Mouse (Mus musculus): ENCODE results near the gene E130208F15Rik.

The E130208F15Rik gene

DNA sequence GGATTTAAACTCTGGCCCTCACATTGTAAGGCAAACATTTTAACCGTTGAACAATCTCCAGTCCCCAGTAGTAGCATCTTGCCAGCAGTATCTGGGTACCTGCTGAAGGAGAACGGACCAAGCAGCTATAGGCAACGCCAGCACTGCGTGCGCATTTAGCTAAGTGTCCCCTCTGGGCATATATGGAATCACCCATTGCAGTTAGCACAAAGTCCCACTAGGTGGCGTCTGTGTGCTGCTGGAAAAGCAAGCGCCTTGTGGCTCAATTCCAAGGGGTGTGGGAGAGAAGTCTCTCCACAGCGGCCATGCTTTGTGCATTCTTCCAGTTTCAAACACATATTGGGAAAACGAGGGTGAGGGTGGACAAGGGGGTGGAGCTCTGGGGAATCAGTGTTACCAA is 14.8 kb downstream of the E130208F15Rik start:
- DNase-seq: peak; percentile 79

DNA sequence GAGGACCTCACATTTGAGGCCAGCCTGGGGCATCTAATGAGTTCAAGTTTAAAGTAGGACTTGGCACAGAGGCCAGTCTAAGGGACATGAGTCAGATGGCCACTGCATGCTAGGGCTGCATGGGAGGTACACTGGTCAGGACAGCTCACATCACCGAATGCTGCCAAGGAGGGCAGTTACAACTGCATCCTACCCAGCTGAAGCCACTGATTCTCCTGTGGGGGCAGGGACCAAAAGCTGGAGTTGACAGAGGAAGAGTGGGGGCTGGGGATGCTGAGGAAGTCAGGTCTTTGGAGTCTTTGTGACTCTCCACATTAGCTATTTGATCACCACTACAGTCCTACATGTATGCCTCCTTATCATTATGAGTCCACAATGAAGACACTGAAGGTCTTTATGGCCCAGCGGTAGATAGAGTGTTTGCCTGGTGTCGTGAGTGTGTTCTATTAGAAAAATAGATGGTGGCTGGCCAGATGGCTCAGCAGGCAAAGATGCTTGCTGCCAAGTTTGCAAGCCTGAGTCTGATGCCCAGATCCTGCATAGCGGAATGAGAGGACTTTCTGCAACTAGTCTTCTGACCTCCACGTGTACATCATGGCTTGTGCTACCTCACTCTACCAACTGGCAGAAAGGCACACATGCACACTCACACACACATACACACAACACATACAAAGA is 18.0 kb downstream of the E130208F15Rik start:
- no peak for DNase-seq

DNA sequence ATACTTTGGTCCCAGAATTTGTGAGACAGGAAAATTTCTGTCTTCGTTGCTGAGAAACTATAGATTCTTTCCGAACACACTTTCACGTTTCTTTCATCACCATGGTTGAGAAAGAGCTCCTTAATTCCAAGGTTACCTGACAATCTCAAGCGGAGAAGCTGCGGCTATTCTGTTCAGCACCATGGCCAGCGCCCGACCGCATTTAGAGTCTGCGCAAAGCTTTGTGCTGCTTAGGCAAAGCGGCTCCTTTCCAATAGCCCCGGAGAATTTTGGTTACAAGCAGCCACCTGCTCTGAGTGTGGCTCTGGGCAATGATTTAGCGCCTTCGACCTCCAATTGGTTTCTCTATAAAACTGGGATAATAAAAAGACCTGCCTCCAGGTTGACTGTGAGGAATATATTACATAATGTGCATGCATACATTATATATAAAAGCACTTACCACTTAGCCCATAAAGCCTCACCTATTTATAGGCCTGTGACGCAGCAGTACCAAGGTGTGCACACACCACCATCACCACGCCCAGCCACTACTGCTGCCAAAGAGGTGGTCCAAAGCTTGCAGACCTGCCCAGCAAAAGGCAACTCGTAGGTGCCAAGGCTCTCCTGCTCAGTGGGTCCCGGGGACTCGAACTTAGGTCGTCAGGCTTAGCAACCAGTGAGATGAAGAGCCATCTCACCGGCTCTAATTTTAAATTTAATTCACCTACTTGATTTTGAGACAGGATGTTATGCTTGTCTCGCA is 25.3 kb downstream of the E130208F15Rik start:
- peak; percentile 67 for DNase-seq

DNA sequence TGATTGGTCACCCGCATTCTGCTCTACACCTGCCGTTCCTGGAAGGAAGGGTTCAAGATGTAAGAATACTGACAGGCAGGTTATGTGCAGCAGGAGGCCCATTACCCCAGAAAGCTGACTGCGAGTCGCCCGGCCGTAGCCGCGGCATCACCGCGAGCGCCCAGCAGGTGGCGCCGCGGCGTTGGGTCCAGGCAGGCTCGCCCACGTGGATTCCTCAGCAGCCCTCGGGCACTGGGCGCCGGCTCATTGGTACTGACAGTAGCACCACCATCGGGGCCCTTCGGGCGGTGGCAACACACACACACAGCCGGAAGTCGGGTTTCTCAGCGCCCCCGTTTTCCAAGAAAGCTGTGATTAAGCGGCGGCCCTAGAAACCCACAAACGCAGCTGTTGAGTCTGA is 26.3 kb downstream of the E130208F15Rik start:
- DNase-seq: peak; percentile 57

DNA sequence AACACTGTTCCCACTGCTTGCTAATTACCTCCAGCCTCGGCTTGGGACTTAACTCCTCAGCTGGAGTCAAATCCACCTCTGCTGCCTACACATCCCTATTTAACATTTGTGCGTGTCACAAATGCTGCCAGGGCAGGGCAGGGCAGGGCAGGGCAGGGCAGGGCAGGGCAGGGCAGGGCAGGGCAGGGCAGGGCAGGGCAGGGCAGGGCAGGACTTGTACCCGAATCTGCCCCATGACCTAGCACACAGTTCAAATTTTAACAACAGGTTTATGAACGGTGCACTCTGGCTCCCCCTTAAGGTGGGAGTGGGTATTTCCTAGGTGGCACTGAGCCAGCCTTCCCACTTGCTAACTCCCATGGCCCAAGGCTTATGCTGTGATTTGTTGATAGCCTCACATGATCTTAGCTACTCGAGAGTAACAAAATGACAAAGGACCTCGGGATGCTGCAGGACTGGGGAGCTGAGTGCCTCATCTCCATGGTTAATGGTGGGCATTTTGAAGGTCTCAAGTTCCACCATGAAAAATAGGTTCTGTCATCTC is 31.8 kb downstream of the E130208F15Rik start:
- peak; percentile 56 for DNase-seq

DNA sequence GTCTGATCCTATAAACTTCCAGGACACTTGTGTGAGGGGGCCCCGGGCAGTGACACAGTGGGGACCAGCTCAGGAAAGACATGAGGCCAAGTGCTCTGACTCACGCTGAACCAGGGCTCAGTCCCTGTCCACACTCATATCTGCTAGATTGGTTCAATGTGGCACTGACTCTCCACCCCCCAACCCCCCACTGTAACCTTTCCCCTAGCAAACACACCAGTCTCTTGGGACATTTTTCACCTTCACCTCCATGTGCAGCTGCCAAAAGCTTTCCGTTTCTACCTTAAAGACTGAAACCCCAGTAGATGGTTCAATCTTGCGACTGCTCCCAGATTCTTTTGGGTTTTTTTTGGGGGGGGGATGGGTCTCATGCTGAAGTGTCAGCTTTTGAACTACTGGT is 32.5 kb downstream of the E130208F15Rik start:
- DNase-seq: no peak

DNA sequence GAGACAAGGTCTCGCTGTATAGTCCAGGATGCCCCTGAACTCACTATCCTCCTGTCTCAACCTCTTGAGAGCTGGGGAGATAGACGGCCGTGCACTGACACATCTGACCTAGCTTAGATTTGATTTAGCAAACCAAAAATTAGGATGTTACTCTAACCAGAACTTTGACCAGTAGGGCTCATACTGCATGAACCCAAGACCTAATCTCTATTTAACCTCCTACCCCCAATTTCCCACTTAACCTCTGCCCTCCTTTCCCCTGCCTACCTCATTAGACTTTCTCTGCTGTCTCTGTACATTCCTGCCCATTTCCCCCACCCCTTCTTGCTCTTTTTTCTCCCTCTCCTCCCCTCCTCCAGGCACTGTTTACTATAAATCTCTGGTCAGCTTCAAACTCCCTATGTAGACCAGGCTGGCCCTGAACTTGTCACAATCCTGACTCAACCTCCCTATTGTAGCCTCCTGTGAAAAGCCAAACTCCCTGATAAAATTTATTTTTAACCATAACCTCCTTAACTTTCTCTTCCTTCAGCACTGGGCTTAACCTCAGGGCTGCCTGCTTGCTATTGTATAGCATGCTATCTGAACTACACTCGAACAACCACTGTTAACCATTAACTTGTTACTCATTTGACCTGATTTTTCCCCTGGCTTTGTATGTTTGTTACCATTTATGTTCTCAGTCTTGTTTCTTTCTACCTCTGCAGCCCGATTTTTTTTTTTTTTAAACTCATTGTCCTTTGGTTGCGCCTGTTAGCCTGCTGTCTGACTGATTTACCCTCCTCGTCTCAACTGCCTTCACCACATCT is 37.0 kb downstream of the E130208F15Rik start:
- DNase-seq: no peak

DNA sequence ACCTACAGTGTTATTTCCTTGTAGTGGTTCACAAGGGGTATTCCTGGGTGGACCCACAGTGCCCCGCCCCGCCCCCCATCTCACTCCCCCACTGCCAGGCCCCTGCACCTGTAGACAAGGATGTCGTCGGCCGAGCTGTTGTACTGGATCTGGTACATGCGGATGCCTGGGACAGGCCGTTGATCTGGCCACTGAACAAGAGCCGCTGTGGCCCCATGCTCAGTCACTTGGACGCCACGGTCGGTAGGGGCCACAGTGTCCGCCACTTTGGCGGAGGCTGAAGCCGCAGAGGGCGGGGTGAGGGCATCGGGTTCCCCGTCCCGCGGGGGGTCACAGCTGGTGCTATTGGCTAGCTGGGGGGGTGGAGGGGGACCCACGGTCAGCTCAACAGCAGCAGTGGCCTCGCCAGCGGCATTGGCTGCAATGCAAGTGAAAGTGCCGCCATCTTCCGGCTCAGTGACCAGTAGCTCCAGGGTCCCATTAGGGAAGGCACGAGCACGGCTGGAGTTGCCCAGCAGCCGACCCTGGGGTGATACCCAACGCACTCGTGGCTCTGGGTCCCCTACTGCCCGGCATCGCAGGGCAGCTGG is 37.8 kb downstream of the E130208F15Rik start:
- no peak for DNase-seq

DNA sequence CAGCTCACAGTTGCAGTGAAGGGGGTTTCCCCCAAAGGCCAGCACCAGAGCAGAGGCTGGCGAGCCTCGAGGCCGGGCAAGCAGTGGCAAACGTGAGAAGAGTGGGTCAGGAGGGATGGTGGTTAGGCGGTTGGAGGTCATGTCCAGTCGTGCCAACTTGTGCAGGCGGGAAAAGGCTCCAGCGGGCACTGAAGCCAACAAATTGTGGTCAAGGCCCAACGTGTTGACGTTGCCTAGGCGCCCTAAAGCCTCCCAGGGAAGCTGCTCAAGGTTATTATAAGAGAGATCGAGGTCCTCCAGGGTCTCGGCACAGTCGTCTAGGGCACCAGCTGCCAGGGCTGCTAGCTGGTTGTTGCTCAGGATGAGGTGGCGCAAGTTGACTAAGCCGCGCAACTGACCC is 38.5 kb downstream of the E130208F15Rik start:
- DNase-seq: no peak

DNA sequence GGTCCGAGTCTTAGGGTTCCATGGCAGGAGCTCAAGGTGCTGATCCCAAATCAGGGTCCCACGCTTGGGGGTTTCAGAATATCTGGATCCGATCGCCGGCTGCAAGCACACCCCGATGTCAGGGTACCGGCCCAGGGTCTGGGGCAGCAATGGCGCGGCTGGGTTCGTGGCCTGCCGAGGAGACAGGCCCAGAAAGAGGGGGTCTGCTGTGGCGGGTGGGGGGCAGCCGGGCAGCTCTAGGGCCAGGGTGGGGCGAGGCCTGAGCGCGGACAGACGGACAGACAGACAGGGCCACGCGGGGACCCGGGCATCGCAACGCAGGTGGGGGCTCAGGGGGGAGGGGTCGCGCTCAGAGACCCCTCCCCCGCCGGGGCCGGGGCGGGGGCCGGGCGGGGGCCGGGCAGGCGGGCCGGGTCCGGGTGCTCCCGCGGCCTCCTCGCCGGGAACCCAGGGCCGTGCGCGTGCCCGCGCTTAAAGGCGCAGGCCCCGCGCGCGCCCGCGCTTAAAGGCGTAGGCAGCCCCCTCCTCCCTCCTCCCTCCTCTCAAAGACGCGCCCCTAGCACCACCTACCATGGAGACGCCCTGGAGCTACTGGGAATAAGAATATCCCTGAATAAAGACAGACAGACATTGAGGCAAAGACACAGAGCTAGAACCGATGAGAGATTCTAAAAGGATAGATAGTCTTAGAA is 41.3 kb downstream of the E130208F15Rik start, which contains the start of gene Lrfn3:
Lrfn3 (minus strand) TSS at position 121 of the 692 bp plus-strand sequence.
- peak; percentile 56 for DNase-seq

DNA sequence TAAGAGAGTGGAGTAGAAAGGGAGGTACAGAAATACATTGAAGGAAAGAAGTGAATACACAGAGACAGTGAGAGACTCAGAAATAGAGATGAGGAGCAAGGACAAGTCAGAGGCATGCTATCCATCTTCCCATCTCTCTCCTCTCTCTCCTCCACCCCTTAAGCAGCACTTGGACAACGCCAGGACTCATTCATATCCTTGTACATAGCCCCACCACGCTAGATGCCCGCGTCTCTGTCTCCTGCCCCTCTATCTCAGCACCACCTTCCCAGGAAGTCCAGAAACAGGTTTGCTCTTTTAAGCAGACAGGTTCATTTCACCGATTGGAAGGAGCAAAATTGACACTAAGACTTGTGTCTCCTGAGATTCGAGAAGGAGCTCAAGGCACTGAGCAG is 41.8 kb downstream of the E130208F15Rik start:
- DNase-seq: no peak

DNA sequence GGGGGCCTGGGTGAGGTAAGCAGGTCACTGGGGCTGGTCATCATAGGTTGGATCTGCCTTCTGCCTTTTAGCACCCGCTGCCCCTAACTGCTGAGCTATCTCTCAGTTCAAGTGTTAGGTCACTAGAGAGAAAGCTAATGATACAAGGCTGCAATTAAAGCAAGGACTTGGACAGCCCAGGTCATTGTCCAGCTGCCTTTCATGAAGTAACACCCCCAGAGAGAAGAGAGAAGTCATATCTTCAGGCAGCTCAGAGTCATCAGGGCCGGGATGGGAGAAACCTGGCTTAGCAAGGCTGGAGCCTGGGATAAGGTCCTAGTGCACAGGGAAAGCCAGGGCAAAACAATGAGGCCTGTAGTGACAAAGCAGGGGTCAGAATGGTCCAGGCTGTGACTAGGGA is 45.9 kb downstream of the E130208F15Rik start:
- DNase-seq: no peak

All from liver (tissue).